Mouse (Mus musculus): Measurements from ENCODE around the gene Ank2.

GRCm38 (mm10) chr3:126921941-126922340 is 577.2 kb downstream of the Ank2 start:
- TF ChIP-seq CTCF (IDR thresholded peaks at IDR 0.05; ENCODE audit: low read depth, low read length) (no peak), GATA2 (IDR thresholded peaks at IDR 0.05; ENCODE audit: borderline replicate concordance, low read depth, low read length) (no peak), POLR2AphosphoS5 (IDR thresholded peaks at IDR 0.05; ENCODE audit: insufficient replicate concordance, low read depth, low read length) (no peak)

Data from G1E (cell line).